Mouse (Mus musculus) forebrain, postnatal 0 days (tissue): ENCODE results near the gene Adora3. TPM values are rescaled to one million over a fixed set of nuclear protein-coding genes. Genes with fewer than 3 reads are reported as not detected.

Experiments used
- ATAC-seq: fragments of 200-750 bp; cut with Nextera tagmentation; 2 replicates; pipeline ENCODE4 v1.8.0; 2017; ENCODE audit warnings: mild to moderate bottlenecking, moderate library complexity
- DNase-seq: peaks from one replicate; pipeline ENCODE4 v3.0.0-alpha.2; 2015
- H3K27ac ChIP-seq: fragments of 300-500 bp; sonication (generic); 2 replicates; pipeline ENCODE4 v1.5.1; 2014; ENCODE audit warnings: low read depth, mild to moderate bottlenecking, antibody characterized with exemption, low read length, moderate library complexity, mixed read lengths
- H3K27me3 ChIP-seq: fragments of 300-500 bp; sonication (generic); 2 replicates; pipeline ENCODE4 v1.6.1; 2014; ENCODE audit warnings: mild to moderate bottlenecking, low read length, mixed read lengths; ENCODE audit not compliant: insufficient read depth
- H3K36me3 ChIP-seq: fragments of 300-500 bp; sonication (generic); 2 replicates; pipeline ENCODE4 v1.6.1; 2014; ENCODE audit warnings: mild to moderate bottlenecking, moderate library complexity; ENCODE audit not compliant: insufficient read depth
- H3K4me1 ChIP-seq: fragments of 300-500 bp; sonication (generic); 2 replicates; pipeline ENCODE4 v1.6.1; 2014; ENCODE audit warnings: antibody characterized with exemption; ENCODE audit not compliant: insufficient read depth
- H3K4me2 ChIP-seq: fragments of 300-500 bp; sonication (generic); 2 replicates; pipeline ENCODE4 v1.6.1; 2014; ENCODE audit warnings: low read depth, mild to moderate bottlenecking, moderate library complexity
- H3K4me3 ChIP-seq: fragments of 300-500 bp; sonication (generic); 2 replicates; pipeline ENCODE4 v1.5.1; 2014; ENCODE audit warnings: low read depth, low read length, mixed read lengths
- H3K9ac ChIP-seq: fragments of 300-500 bp; sonication (generic); 2 replicates; pipeline ENCODE4 v1.6.1; 2014; ENCODE audit warnings: mild to moderate bottlenecking
- H3K9me3 ChIP-seq: fragments of 300-500 bp; sonication (generic); 2 replicates; pipeline ENCODE4 v1.6.1; 2016; ENCODE audit warnings: low read length
- CTCF ChIP-seq: sonication (generic); IDR thresholded peaks from 2 replicates; pipeline ENCODE4 v1.5.1; 2016; ENCODE audit warnings: antibody characterized with exemption, control low read depth, low read depth
- WGBS: fragments of 180-500 bp; shearing (Covaris S2); extraction: QIAGEN DNeasy Blood & Tissue Kit; methylation state at CpG from one replicate; pipeline ENCODE4 v1.1.7; 2014; 5-methylcytosine and 5-hydroxymethylcytosine counted together
- polyA plus RNA-seq: library from polyadenylated mRNA; unstranded; fragments of >200 nt; fragmentation: Nextera tagmentation; extraction: Ambion mirVana; gene quantifications from 2 replicates; pipeline ENCODE4 v1.2.1, GENCODE M21; 2015
- total RNA-seq: library from RNA; depleted of rRNA; stranded (reverse); fragments of >200 nt; gene quantifications from 2 replicates; pipeline ENCODE4 v1.2.3, GENCODE M21; 2014

Adora3 gene
- total and polyA plus RNA-seq, 2 experiments from 2014 or later, result 0.14 to 0.35 TPM

GRCm38 (mm10) chr3:105835875-105836274 lies 34.8 kb upstream of the Adora3 start:
- no peak overlapping the region for H3K27ac ChIP-seq
- WGBS, result 85% methylated on average over 3 of the region's 3 CpGs
- H3K9ac ChIP-seq, result no peak overlapping the region
- TF ChIP-seq CTCF, result no peak
- H3K4me2 ChIP-seq, result no peak overlapping the region
- no peaks in the 10 kb centered on the region for H3K27me3 ChIP-seq
- H3K36me3 ChIP-seq, result no peaks in the 10 kb centered on the region
- H3K4me1 ChIP-seq, result no peaks in the 10 kb centered on the region
- ATAC-seq, result no peak
- no peak overlapping the region for H3K4me3 ChIP-seq
- no peak for DNase-seq
- no peaks in the 10 kb centered on the region for H3K9me3 ChIP-seq

DNA sequence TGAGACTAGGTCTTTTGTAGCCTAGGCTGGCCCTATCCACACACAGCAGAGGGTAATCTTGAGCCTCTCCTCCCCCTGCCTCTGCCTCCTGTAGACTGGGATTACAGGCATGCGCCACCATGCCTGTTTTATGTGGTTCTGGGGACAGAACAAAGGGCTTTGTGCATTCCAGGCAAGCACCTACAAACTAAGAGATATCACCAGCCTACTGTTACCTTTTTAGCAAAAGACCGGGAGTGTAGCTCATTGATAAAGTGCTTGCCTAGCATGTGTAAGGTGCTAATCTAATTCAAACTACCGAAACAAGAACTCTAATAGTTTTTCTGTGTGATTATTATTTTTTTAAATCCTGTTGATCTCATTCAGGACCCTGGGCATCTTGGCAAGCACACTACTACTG lies 33.8 kb upstream of the Adora3 start:
- no peak for DNase-seq
- no peaks in the 10 kb centered on the region for H3K27me3 ChIP-seq
- no peak overlapping the region for H3K4me2 ChIP-seq
- H3K4me3 ChIP-seq, result no peak overlapping the region
- ATAC-seq, result no peak
- no peak overlapping the region for H3K27ac ChIP-seq
- H3K36me3 ChIP-seq, result no peaks in the 10 kb centered on the region
- TF ChIP-seq CTCF, result no peak
- 81% methylated on average over 3 of the region's 3 CpGs for WGBS
- no peaks in the 10 kb centered on the region for H3K4me1 ChIP-seq
- H3K9ac ChIP-seq, result no peak overlapping the region
- H3K9me3 ChIP-seq, result no peaks in the 10 kb centered on the region

DNA sequence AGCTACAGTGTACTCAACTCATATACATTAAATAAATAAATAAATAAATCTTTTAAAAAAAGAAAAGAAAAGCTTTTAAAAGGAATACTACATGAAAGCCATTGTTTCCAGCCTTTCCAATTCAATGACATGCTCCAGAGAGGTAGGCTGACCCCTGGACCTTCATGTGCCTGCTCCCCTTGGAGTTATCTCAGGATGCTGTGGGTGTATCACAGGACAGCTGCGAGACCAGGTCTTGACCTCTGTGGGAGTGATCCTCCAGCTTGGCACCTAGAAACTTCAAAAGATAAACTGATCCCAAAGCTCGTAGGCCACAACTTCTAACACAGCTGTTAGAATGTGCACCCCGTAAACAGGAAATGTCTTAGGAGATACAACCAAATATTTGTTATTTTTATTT lies 32.0 kb upstream of the Adora3 start:
- Histone ChIP-seq H3K36me3 (no peaks in the 10 kb centered on the region), H3K4me1 (no peaks in the 10 kb centered on the region), H3K4me3 (no peak overlapping the region), H3K9ac (no peak overlapping the region), H3K4me2 (no peak overlapping the region), H3K9me3 (no peaks in the 10 kb centered on the region), H3K27ac (no peak overlapping the region), H3K27me3 (no peaks in the 10 kb centered on the region)
- 90% methylated on average over 3 of the region's 3 CpGs for WGBS
- no peak for DNase-seq
- TF ChIP-seq CTCF, result no peak
- ATAC-seq, result no peak

- H3K4me2 ChIP-seq, result no peak overlapping the region
- no peak overlapping the region for H3K4me3 ChIP-seq
- H3K9ac ChIP-seq, result no peak overlapping the region
- no peaks in the 10 kb centered on the region for H3K36me3 ChIP-seq
- no peaks in the 10 kb centered on the region for H3K27me3 ChIP-seq
- no peak for TF ChIP-seq CTCF
- H3K4me1 ChIP-seq, result no peaks in the 10 kb centered on the region
- no peak overlapping the region for H3K27ac ChIP-seq
- H3K9me3 ChIP-seq, result no peaks in the 10 kb centered on the region
- no peak for DNase-seq
- ATAC-seq, result no peak
- 90% methylated on average over 4 of the region's 4 CpGs for WGBS
Measured at GRCm38 (mm10) chr3:105839836-105840235, 30.8 kb upstream of the Adora3 start.

- ATAC-seq, result no peak
- Histone ChIP-seq H3K4me2 (no peak overlapping the region), H3K27me3 (no peaks in the 10 kb centered on the region), H3K4me3 (no peak overlapping the region), H3K36me3 (no peaks in the 10 kb centered on the region), H3K4me1 (no peaks in the 10 kb centered on the region), H3K27ac (no peak overlapping the region), H3K9me3 (no peaks in the 10 kb centered on the region), H3K9ac (no peak overlapping the region)
- WGBS, result 75% methylated on average over 7 of the region's 7 CpGs
- no peak for DNase-seq
- TF ChIP-seq CTCF, result no peak
Measured at GRCm38 (mm10) chr3:105846294-105847069, 24.2 kb upstream of the Adora3 start.

DNA sequence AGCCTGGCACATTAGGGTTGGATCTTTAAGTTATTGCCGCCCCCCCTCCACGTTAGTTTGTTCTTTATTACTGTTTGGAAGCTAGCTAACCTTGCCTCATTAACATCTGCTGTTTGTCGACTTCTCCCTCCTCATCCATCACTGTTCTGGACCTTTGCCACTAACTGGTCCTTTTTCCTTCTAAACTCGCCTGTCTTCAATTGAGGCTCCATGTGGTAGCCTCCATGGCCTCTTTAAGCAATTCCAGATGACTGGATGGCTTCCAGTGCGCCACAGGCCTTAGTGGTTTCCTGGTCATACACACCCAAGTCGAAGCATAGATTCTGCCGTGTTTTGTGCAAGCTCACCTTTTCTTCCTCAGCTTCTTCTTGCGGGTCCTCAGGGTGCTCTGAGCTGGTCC lies 16.9 kb upstream of the Adora3 start:
- no peak overlapping the region for H3K9ac ChIP-seq
- H3K27me3 ChIP-seq, result no peaks in the 10 kb centered on the region
- H3K4me2 ChIP-seq, result no peak overlapping the region
- no peak for DNase-seq
- H3K36me3 ChIP-seq, result no peaks in the 10 kb centered on the region
- no peak for TF ChIP-seq CTCF
- no peak overlapping the region for H3K27ac ChIP-seq
- no peaks in the 10 kb centered on the region for H3K9me3 ChIP-seq
- ATAC-seq, result no peak
- H3K4me1 ChIP-seq, result no peaks in the 10 kb centered on the region
- no peak overlapping the region for H3K4me3 ChIP-seq
- 69% methylated on average over 8 of the region's 8 CpGs for WGBS

DNA sequence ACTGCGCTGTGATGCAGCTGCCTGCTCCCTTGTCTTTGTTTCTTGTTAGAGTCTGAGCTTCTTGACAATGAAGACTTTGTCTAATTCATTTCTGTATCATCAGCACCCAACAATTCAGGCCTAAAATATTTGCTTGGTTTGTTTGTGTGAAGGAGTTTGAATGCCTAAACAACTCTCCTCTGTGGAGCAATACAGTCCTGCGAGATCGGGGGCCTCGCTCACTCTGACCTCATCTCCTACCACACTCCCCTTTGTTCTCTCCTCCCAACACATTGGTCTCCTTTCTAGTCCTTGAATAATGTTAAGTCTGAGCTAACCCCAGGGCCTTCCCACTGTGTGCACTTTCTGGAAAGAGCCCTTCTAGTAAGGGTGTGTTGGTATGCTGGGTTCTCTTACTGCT lies 15.9 kb upstream of the Adora3 start:
- H3K4me2 ChIP-seq, result no peak overlapping the region
- no peak overlapping the region for H3K9ac ChIP-seq
- no peaks in the 10 kb centered on the region for H3K9me3 ChIP-seq
- TF ChIP-seq CTCF, result no peak
- H3K4me1 ChIP-seq, result no peaks in the 10 kb centered on the region
- peak; percentile 25; the same call in 1 of the 2 replicates for ATAC-seq
- WGBS, result 39% methylated on average over 4 of the region's 4 CpGs
- H3K27me3 ChIP-seq, result no peaks in the 10 kb centered on the region
- H3K27ac ChIP-seq, result no peak overlapping the region
- H3K36me3 ChIP-seq, result no peaks in the 10 kb centered on the region
- no peak for DNase-seq
- H3K4me3 ChIP-seq, result no peak overlapping the region
